Mouse (Mus musculus) lung, adult 2 months (tissue): Measurements from ENCODE around the gene Cfap52.

Experiments
- CTCF ChIP-seq: fragments of 200-500 bp; IDR thresholded peaks from 2 replicates; pipeline ENCODE4 v1.5.1; 2011; ENCODE audit warnings: mild to moderate bottlenecking, low read length, control low read depth; ENCODE audit not compliant: insufficient read depth
- POLR2A ChIP-seq: fragments of 200-500 bp; IDR thresholded peaks from 2 replicates; pipeline ENCODE4 v1.6.1; 2011; ENCODE audit warnings: low read depth, mild to moderate bottlenecking, control low read depth, low read length, borderline replicate concordance; ENCODE audit errors: extremely low read depth

GRCm38 (mm10) chr11:68012207-68012606 lies 46.8 kb upstream of the Cfap52 start:
- no peak for TF ChIP-seq POLR2A
- no peak for TF ChIP-seq CTCF
